Mouse (Mus musculus) liver, embryonic 11.5 days (tissue): Measurements from ENCODE around the gene Fars2. TPM values are rescaled to one million over a fixed set of nuclear protein-coding genes. Genes with fewer than 3 reads are reported as not detected.

Experiments used
- ATAC-seq: fragments of 200-750 bp; cut with Nextera tagmentation; replicated peaks from 2 replicates; pipeline ENCODE4 v1.8.0; 2017; ENCODE audit warnings: moderate number of reproducible peaks, mild to moderate bottlenecking, moderate TSS enrichment, moderate library complexity; ENCODE audit not compliant: low FRiP score
- DNase-seq: peaks from one replicate; pipeline ENCODE4 v3.0.0-alpha.2; 2017; ENCODE audit warnings: low spot score
- H3K27ac ChIP-seq: fragments of 300-500 bp; sonication (generic); 2 replicates; pipeline ENCODE4 v1.5.1; 2014; ENCODE audit warnings: mild to moderate bottlenecking, low read depth, low read length, control low read depth
- H3K27me3 ChIP-seq: fragments of 300-500 bp; sonication (generic); replicated peaks from 2 replicates; pipeline ENCODE4 v1.6.1; 2014; ENCODE audit warnings: low read length, mixed read lengths; ENCODE audit not compliant: control insufficient read depth, insufficient read depth
- H3K36me3 ChIP-seq: fragments of 300-500 bp; sonication (generic); 2 replicates; pipeline ENCODE4 v1.6.1; 2014; ENCODE audit warnings: mild to moderate bottlenecking, low read length, moderate library complexity, mixed read lengths; ENCODE audit not compliant: control insufficient read depth, insufficient read depth
- H3K4me1 ChIP-seq: fragments of 300-500 bp; sonication (generic); replicated peaks from 2 replicates; pipeline ENCODE4 v1.6.1; 2014; ENCODE audit warnings: low read length, mixed read lengths; ENCODE audit not compliant: control insufficient read depth, insufficient read depth
- H3K4me2 ChIP-seq: fragments of 300-500 bp; sonication (generic); 2 replicates; pipeline ENCODE4 v1.6.1; 2014; ENCODE audit warnings: mild to moderate bottlenecking, control low read depth, moderate library complexity
- H3K4me3 ChIP-seq: fragments of 300-500 bp; sonication (generic); 2 replicates; pipeline ENCODE4 v1.5.1; 2014; ENCODE audit warnings: low read depth, low read length, control low read depth
- H3K9ac ChIP-seq: fragments of 300-500 bp; sonication (generic); 2 replicates; pipeline ENCODE4 v1.6.1; 2014; ENCODE audit warnings: low read depth, low read length, control low read depth
- H3K9me3 ChIP-seq: fragments of 300-500 bp; sonication (generic); 2 replicates; pipeline ENCODE4 v1.6.1; 2016; ENCODE audit warnings: low read length, inconsistent platforms, mixed read lengths; ENCODE audit not compliant: control insufficient read depth
- WGBS: fragments of 180-500 bp; shearing (Covaris S2); extraction: QIAGEN DNeasy Blood & Tissue Kit; methylation state at CpG from one replicate; pipeline ENCODE4 v1.1.7; 2014; 5-methylcytosine and 5-hydroxymethylcytosine counted together
- polyA plus RNA-seq: library from polyadenylated mRNA; unstranded; fragments of >200 nt; fragmentation: Nextera tagmentation; extraction: Ambion mirVana; gene quantifications from 2 replicates; pipeline ENCODE4 v1.2.1, GENCODE M21; 2014

Fars2 gene
- polyA plus RNA-seq, 1 experiment from 2014 or later = 27.7 TPM

DNA sequence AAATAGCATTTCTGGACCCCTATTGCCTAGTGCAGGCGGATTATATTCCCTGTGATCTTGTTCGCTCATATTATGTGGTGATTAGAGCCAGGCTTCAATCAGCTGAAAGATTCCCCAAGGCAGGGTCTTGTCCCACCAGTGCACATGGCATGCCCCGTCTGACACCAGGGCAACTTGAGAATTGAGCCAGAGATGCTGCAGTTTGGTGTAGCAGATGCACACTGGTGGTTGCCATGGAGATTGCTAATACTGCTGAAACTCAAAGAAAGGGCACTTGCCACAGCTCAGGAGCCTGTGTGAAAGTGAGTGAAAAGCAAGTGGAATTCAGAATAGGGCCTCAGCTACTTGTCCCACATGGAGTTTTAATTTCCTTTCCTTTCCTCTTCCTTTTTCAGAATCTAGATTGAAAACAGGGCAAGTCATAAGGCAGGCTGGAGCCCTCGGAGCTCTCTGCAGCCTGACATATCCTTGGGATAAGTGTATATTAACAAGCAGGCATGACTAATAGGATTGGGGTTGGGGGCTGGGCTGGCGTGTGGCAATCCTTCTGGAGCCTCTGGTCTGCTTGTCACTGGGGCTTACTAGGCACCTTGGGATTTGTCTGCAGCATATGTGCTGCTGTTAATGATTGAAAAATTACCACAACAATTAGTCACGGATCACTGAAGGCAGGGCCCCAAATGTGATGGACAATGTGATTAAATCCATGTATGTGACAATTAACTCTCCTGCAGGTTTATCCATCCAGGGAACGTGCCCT is 165.8 kb downstream of the Fars2 start:
- H3K27ac ChIP-seq = no peak overlapping the region
- H3K4me3 ChIP-seq = no peak overlapping the region
- H3K9me3 ChIP-seq = no peaks in the 10 kb centered on the region
- DNase-seq (no peak), ATAC-seq (no peak)
- no peaks in the 10 kb centered on the region for H3K36me3 ChIP-seq
- H3K27me3 ChIP-seq = no peaks in the 10 kb centered on the region
- WGBS = 68% methylated on average over 7 of the region's 7 CpGs
- no peak overlapping the region for H3K9ac ChIP-seq
- H3K4me1 ChIP-seq = no peaks in the 10 kb centered on the region
- H3K4me2 ChIP-seq = no peak overlapping the region

DNA sequence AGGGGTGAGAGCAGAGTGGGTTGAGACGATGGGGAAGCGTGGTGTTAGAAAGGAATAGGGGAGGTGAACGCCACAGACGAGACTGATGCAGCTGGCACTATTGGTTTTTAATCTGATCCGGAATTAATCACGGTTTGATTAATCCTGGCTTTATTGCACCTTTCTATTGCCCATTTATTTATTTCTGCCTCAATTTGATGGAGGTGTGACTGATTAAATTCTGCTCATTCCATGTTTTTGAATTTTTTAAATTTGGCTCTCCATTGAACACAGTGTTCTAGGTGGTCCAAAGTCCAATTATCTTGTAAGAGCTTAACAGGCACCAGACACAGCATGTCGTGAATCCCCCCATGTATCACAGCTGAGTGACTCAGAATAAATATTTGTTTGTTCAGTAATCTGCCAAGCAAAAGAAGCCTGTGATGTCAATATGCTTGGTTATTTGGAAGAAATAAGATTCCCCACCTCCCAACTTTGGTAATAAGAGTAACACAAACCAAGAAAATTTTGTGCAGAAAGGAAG is 166.4 kb downstream of the Fars2 start:
- no peak overlapping the region for H3K4me3 ChIP-seq
- H3K9ac ChIP-seq = no peak overlapping the region
- 78% methylated on average over 7 of the region's 7 CpGs for WGBS
- H3K4me2 ChIP-seq = no peak overlapping the region
- H3K36me3 ChIP-seq = no peaks in the 10 kb centered on the region
- no peaks in the 10 kb centered on the region for H3K4me1 ChIP-seq
- no peaks in the 10 kb centered on the region for H3K27me3 ChIP-seq
- H3K27ac ChIP-seq = no peak overlapping the region
- DNase-seq = no peak
- no peak for ATAC-seq
- H3K9me3 ChIP-seq = no peaks in the 10 kb centered on the region

DNA sequence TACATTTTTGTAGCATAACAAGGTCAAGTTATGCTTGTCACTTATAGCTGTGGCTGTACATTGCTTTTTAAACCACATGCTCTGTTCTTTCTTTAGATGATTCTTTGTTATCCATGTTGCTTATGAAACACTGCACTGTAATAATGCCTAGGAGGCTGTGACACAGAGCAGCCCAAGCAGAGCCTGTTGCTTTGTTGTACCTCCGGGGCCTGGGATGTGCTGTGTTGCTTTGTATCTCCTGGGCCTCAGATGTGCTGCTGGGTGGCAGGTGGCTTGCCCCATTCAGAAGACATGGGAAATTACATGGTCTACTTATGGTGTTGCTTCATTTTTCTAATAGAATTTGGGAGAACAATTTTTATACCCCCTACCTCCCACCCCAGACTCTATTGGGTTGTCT is 166.9 kb downstream of the Fars2 start:
- DNase-seq = no peak
- 89% methylated on average over 1 of the region's 1 CpGs for WGBS
- no peaks in the 10 kb centered on the region for H3K9me3 ChIP-seq
- no peak overlapping the region for H3K9ac ChIP-seq
- H3K4me2 ChIP-seq = no peak overlapping the region
- H3K27ac ChIP-seq = no peak overlapping the region
- H3K36me3 ChIP-seq = no peaks in the 10 kb centered on the region
- no peaks in the 10 kb centered on the region for H3K27me3 ChIP-seq
- no peak for ATAC-seq
- H3K4me3 ChIP-seq = no peak overlapping the region
- no peaks in the 10 kb centered on the region for H3K4me1 ChIP-seq

DNA sequence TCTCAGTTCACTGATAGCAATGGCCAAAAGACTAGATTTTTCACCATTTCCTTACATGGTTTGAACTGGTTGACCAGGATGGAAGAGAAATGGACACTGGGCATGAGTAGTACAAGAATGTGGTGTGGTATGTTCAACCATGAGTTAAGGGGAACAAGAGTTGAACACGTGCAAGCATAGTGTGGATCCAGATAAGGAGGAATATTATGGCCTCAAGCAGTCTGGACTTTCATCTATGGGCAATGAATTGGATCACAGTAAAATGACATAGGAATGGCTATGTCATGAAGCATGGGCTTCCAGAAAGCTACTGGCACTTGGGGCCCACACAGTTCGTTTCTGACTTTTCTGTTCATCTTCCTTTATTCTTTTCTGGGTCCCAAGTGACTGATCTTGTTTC is 168.0 kb downstream of the Fars2 start:
- ATAC-seq (no peak), DNase-seq (no peak)
- Histone ChIP-seq H3K4me3 (no peak overlapping the region), H3K27me3 (no peaks in the 10 kb centered on the region), H3K36me3 (no peaks in the 10 kb centered on the region), H3K4me2 (no peak overlapping the region), H3K9me3 (no peaks in the 10 kb centered on the region), H3K4me1 (no peaks in the 10 kb centered on the region), H3K9ac (no peak overlapping the region), H3K27ac (no peak overlapping the region)
- WGBS = 82% methylated on average over 2 of the region's 2 CpGs

DNA sequence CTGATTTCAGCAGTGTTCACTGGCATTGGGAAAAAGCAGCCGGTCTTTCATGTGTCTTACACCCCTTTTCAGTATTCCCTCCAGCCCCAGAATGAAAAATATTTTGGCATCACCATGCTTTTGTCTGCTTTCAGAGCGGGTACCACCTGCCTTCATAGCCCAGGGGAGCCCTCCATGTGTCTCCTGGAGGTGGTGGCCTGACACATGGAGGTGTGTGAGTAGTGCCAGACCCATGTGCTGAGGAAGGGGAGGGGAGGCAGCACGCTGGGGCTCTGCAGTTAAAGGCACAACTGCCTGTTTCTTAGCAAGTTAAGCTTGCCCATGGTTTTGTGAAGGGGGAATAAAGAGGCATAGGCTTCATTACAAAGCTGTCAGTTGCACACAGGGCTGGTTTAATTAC is 176.3 kb downstream of the Fars2 start:
- H3K4me2 ChIP-seq = no peak overlapping the region
- DNase-seq (no peak), ATAC-seq (no peak)
- H3K27me3 ChIP-seq = no peaks in the 10 kb centered on the region
- no peaks in the 10 kb centered on the region for H3K9me3 ChIP-seq
- H3K36me3 ChIP-seq = no peaks in the 10 kb centered on the region
- 78% methylated on average over 3 of the region's 3 CpGs for WGBS
- H3K27ac ChIP-seq = no peak overlapping the region
- H3K4me3 ChIP-seq = no peak overlapping the region
- no peaks in the 10 kb centered on the region for H3K4me1 ChIP-seq
- H3K9ac ChIP-seq = no peak overlapping the region

DNA sequence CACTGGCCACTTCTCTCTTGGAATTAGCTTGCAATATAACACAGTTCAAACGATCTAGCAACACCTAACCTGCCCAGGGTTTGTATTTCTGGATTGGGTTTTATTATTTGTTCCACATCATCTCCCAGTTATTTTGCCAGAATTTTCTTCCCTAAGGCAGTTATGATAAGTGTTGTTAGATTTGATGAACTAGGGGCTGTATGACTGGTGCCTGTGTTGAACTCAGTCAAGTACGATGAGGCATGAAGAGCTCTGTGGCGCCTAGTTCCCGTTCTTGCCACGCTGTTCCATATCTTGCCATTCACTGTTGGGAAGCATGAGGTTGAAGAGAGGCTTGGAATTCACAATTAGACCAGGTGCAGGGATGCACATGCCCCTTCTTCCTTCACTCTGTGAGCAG is 177.3 kb downstream of the Fars2 start:
- Histone ChIP-seq H3K27me3 (no peaks in the 10 kb centered on the region), H3K9me3 (no peaks in the 10 kb centered on the region), H3K9ac (no peak overlapping the region), H3K27ac (no peak overlapping the region), H3K4me3 (no peak overlapping the region), H3K36me3 (no peaks in the 10 kb centered on the region), H3K4me2 (no peak overlapping the region), H3K4me1 (no peaks in the 10 kb centered on the region)
- WGBS = 88% methylated on average over 5 of the region's 5 CpGs
- DNase-seq (no peak), ATAC-seq (no peak)

DNA sequence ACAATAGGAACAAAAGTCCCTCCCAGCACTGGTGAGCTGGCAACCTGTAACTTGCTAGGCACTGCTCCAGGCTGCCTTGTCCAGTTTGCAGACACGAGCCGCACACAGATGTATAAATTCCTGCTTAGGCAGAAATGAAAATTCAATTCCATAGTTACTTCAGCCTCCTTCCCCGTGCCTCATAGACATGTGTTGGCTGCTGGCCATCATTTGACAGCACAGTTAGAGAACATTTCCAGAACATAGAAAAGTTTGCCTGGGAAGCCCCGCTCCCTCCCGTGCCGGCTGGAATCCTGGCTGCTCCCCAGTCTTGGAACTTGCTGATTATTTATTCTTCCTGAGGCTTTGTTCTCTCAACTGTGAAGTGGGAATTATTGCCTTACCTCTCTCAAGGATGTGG is 178.6 kb downstream of the Fars2 start:
- H3K4me2 ChIP-seq = no peak overlapping the region
- H3K27ac ChIP-seq = no peak overlapping the region
- H3K9me3 ChIP-seq = no peaks in the 10 kb centered on the region
- no peak overlapping the region for H3K4me3 ChIP-seq
- no peaks in the 10 kb centered on the region for H3K27me3 ChIP-seq
- no peaks in the 10 kb centered on the region for H3K36me3 ChIP-seq
- H3K4me1 ChIP-seq = no peaks in the 10 kb centered on the region
- H3K9ac ChIP-seq = no peak overlapping the region
- 74% methylated on average over 6 of the region's 6 CpGs for WGBS
- no peak for ATAC-seq
- DNase-seq = no peak

DNA sequence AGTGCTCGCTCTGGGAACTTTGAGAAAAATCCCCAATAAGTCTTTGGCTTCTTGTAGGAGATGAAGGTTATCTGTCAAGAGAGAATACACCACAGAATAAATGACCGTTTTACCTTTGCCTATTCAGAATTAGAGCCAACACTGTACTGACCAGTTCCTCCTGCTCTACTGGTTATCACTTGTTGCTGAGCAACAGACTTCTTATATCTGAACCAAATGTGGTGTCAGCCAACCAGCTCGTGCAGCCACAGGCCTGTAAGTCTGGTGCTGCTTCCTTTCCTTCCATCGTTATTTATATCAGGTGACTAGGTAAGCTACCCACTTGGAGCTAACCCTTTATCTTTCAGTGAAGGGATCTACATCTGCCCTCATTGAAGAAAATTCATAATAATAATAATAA is 179.4 kb downstream of the Fars2 start:
- DNase-seq (no peak), ATAC-seq (no peak)
- no peaks in the 10 kb centered on the region for H3K36me3 ChIP-seq
- no peaks in the 10 kb centered on the region for H3K9me3 ChIP-seq
- 59% methylated on average over 4 of the region's 4 CpGs for WGBS
- no peak overlapping the region for H3K9ac ChIP-seq
- H3K4me1 ChIP-seq = no peaks in the 10 kb centered on the region
- no peak overlapping the region for H3K4me2 ChIP-seq
- no peak overlapping the region for H3K27ac ChIP-seq
- H3K27me3 ChIP-seq = no peaks in the 10 kb centered on the region
- H3K4me3 ChIP-seq = no peak overlapping the region
